Mouse (Mus musculus) neural tube, embryonic 10.5 days (tissue): ENCODE data around the gene Mbd4.
A peak's percentile ranks its signal among the peaks of the same experiment; 100 is the strongest.
"Not testable (repeated sequence)": the region's sequence is repeated elsewhere in the genome, so short reads cannot be mapped to it uniquely, and the experiment has no call there.

Experiments
- DNase-seq: peaks from one replicate; pipeline ENCODE4 v3.0.0-alpha.2; 2017; ENCODE audit warnings: low spot score; ENCODE audit errors: extremely low spot score

Mbd4 gene

GRCm38 (mm10) chr6:115853091-115853813, at the start of gene Mbd4, which contains the start of gene Ift122:
Mbd4 (minus strand) TSS chr6:115853371.
Ift122 (plus strand) TSS chr6:115853470.
- DNase-seq = peak; percentile 97

- DNase-seq = no peak
These were observed 49.4 kb upstream of the Mbd4 start for GRCm38 (mm10) chr6:115902545-115902944.

GRCm38 (mm10) chr6:115901489-115901931, 48.3 kb upstream of the Mbd4 start:
- DNase-seq = no peak

- DNase-seq = peak; percentile 37
These were observed 47.9 kb upstream of the Mbd4 start for GRCm38 (mm10) chr6:115901062-115901461.

- no peak for DNase-seq
These were observed 44.9 kb upstream of the Mbd4 start for GRCm38 (mm10) chr6:115897926-115898520.

GRCm38 (mm10) chr6:115897117-115897516, 43.9 kb upstream of the Mbd4 start:
- DNase-seq = no peak

- DNase-seq = no peak
These were observed 43.2 kb upstream of the Mbd4 start for GRCm38 (mm10) chr6:115896346-115896745.

GRCm38 (mm10) chr6:115892363-115892762, 39.2 kb upstream of the Mbd4 start:
- no peak for DNase-seq

GRCm38 (mm10) chr6:115891497-115892061, 38.4 kb upstream of the Mbd4 start:
- DNase-seq = no peak

GRCm38 (mm10) chr6:115891061-115891460, 37.9 kb upstream of the Mbd4 start:
- no peak for DNase-seq

GRCm38 (mm10) chr6:115890601-115891000, 37.4 kb upstream of the Mbd4 start:
- DNase-seq = no peak

- no peak for DNase-seq
These were observed 35.1 kb upstream of the Mbd4 start for GRCm38 (mm10) chr6:115888296-115888695.

- no peak for DNase-seq
These were observed 33.7 kb upstream of the Mbd4 start for GRCm38 (mm10) chr6:115886894-115887293.

- no peak for DNase-seq
These were observed 30.8 kb upstream of the Mbd4 start for GRCm38 (mm10) chr6:115884018-115884417.

- no peak for DNase-seq
These were observed 27.6 kb upstream of the Mbd4 start for GRCm38 (mm10) chr6:115880751-115881150.

GRCm38 (mm10) chr6:115879736-115880135, 26.6 kb upstream of the Mbd4 start:
- no peak for DNase-seq

- DNase-seq = no peak
These were observed 25.5 kb upstream of the Mbd4 start for GRCm38 (mm10) chr6:115878694-115879093.

- DNase-seq = no peak
These were observed 24.1 kb upstream of the Mbd4 start for GRCm38 (mm10) chr6:115877239-115877638.

GRCm38 (mm10) chr6:115871318-115871717, 18.1 kb upstream of the Mbd4 start:
- not testable (repeated sequence) for DNase-seq

- DNase-seq = not testable (repeated sequence)
These were observed 14.0 kb upstream of the Mbd4 start for GRCm38 (mm10) chr6:115867157-115867556.

GRCm38 (mm10) chr6:115865246-115865645, 12.1 kb upstream of the Mbd4 start:
- DNase-seq = no peak

GRCm38 (mm10) chr6:115863340-115863841, 10.2 kb upstream of the Mbd4 start:
- no peak for DNase-seq
